Mouse (Mus musculus): ENCODE results near the gene Hscb.

The Hscb gene

DNA sequence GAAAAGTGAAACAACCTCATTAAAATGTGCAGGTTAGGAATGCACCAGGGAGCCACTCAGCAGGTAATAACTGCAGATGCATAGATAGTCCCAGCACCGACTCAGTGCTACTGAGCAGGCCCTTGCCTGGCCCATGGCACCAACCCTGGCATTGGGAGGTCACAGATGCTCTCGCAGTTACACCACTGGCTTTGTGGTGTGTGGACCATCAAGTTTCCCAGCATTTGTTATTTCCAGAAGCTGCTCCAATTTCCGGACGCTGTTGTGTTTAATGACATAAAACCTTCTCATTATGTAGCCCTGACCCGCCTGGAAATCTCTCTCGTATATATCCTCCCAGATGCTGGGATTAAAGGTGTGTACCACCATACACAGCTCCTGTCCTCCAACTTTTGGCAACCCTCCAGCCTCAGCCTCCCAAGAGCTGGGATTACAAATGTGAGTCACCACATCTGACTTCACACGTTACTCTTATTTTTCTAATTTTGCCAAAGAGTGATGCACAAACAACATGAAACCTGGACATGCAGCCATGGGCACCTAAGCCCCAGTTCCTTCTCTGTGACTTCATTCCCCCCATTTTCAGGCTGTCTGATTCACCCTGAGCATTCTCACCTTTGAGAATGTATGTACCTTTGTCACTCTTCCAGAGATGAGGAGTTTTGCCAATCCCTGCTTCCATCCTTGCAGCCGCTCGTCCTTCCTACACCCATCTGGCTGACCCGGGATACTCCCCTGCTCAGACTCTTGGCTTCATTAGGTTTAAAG is 58.6 kb downstream of the Hscb start:
- no peak for DNase-seq

DNA sequence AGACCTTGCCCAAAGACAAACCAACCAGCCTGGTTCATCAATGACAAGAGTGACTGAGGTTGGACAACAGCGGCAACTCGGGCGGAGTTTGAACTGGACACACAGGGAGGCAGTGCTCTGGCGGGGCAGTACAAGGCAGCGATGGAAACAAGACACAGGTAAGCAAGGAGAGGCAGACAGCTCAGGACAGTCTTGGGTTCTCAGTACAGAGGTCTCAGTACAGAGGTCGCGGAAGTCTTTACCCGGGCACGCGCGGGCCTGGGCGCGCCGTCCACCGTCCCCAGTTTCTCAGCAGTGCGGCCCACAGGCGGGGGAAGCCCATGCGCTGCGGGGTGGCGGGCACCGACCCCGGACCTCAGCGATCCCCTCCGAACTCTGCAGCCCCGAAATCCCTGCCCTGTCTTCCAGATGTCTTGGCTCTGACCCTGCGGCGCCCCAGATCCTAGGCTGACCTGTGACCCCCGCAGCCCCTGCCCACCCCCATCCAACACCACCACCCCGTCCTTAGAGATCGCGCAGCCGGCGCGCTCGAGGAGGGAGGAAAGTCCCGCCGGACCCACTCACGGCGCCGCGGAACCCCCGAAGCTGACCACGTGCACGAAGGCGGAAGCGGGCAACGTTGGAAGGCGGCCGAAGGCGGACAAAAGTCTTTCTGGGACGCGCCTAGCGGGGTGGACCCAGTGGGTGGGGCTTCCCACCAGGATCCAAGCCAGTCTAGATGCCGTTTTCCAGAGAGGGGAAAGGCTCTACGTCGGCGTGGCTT is 59.4 kb downstream of the Hscb start, which contains the start of gene Pus1:
TSS of gene Pus1 (minus strand) at position 662 of the 763 bp plus-strand sequence.
- DNase-seq = peak; percentile 95

GRCm38 (mm10) chr5:110779276-110779997 is 60.1 kb downstream of the Hscb start:
- DNase-seq = no peak
